Mouse (Mus musculus) C2C12 (cell line): ENCODE measurements at regions not wholly inside any gene's neighbourhood (a gene's known extent, or its start where the extent isn't known, plus 50 kb on each side); places are given as distances from the start of the nearest gene placed in this dataset.

Experiments used
- H3K27me3 ChIP-seq: one replicate; pipeline ENCODE4 v1.6.1; 2011; ENCODE audit not compliant: control insufficient read depth, insufficient read depth, insufficient read length
- H3K36me3 ChIP-seq: one replicate; pipeline ENCODE4 v1.6.1; 2011; ENCODE audit not compliant: control insufficient read depth, insufficient read depth
- H3K4me3 ChIP-seq: one replicate; pipeline ENCODE4 v1.5.1; 2011; ENCODE audit warnings: mild to moderate bottlenecking, control low read depth; ENCODE audit not compliant: poor library complexity, insufficient read depth, severe bottlenecking
- H3K79me2 ChIP-seq: one replicate; pipeline ENCODE4 v1.6.1; 2011; ENCODE audit not compliant: control insufficient read depth, insufficient read depth
- H3K79me3 ChIP-seq: one replicate; pipeline ENCODE4 v1.6.1; 2011; ENCODE audit warnings: low read depth, control low read depth
- H3ac ChIP-seq: one replicate; pipeline ENCODE3; 2011; ENCODE audit warnings: low read depth; ENCODE audit not compliant: control insufficient read depth, insufficient read length
- CEBPB ChIP-seq: IDR thresholded peaks from one replicate; pipeline ENCODE4 v1.6.1; 2011; ENCODE audit warnings: low read depth, mild to moderate bottlenecking, control low read depth, moderate library complexity
- CTCF ChIP-seq: IDR thresholded peaks from one replicate; pipeline ENCODE4 v1.5.1; 2011; ENCODE audit not compliant: control insufficient read depth, insufficient read depth, insufficient read length
- FOSL1 ChIP-seq: IDR thresholded peaks from one replicate; pipeline ENCODE4 v1.8.0; 2011; ENCODE audit warnings: mild to moderate bottlenecking, low read length; ENCODE audit not compliant: poor library complexity, insufficient read depth, severe bottlenecking
- MAX ChIP-seq: IDR thresholded peaks from one replicate; pipeline ENCODE4 v1.6.1; 2011; ENCODE audit warnings: mild to moderate bottlenecking, control low read depth
- MYOD1 ChIP-seq: IDR thresholded peaks from one replicate; pipeline ENCODE4 v1.6.1; 2011; ENCODE audit warnings: low read depth; ENCODE audit not compliant: control insufficient read depth, insufficient read length
- MYOG ChIP-seq: IDR thresholded peaks from one replicate; pipeline ENCODE4 v1.6.1; 2011; ENCODE audit not compliant: control insufficient read depth, insufficient read length; ENCODE audit errors: extremely low read depth
- USF1 ChIP-seq: IDR thresholded peaks from one replicate; pipeline ENCODE4 v1.6.1; 2011; ENCODE audit warnings: low read depth, mild to moderate bottlenecking, control low read depth, moderate library complexity

DNA sequence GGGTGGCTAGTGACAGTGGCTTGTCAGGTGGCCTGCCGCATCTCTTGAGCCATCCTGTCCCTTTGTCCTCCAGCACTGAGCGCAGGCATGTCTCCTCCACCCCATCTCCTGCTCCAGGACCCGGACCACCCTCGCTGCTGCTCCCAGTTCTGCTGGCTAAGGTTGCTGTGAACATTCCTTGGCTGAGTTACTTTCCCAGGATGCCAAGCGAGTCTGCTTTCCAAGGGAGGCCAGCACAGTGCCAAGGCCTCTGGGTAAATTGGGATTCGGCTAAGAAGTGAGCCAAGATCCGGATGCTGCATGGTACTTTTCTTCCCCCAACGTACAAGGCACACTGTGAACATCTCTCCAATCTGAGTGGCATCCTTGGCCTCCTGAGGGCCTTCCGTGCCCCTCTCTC is 144.3 kb downstream of the Kif26a start:
- H3K27me3 ChIP-seq, result peaks cover 75% of the 10 kb centered on the region
- H3ac ChIP-seq, result no peak overlapping the region
- H3K79me2 ChIP-seq, result no peaks in the 10 kb centered on the region
- no peak overlapping the region for H3K4me3 ChIP-seq
- no peaks in the 10 kb centered on the region for H3K79me3 ChIP-seq
- TF ChIP-seq FOSL1, result no peak
- TF ChIP-seq MYOD1, result no peak
- TF ChIP-seq MYOG, result no peak
- TF ChIP-seq CEBPB, result no peak
- no peak for TF ChIP-seq CTCF
- no peak for TF ChIP-seq MAX
- no peak for TF ChIP-seq USF1
- H3K36me3 ChIP-seq, result no peaks in the 10 kb centered on the region

DNA sequence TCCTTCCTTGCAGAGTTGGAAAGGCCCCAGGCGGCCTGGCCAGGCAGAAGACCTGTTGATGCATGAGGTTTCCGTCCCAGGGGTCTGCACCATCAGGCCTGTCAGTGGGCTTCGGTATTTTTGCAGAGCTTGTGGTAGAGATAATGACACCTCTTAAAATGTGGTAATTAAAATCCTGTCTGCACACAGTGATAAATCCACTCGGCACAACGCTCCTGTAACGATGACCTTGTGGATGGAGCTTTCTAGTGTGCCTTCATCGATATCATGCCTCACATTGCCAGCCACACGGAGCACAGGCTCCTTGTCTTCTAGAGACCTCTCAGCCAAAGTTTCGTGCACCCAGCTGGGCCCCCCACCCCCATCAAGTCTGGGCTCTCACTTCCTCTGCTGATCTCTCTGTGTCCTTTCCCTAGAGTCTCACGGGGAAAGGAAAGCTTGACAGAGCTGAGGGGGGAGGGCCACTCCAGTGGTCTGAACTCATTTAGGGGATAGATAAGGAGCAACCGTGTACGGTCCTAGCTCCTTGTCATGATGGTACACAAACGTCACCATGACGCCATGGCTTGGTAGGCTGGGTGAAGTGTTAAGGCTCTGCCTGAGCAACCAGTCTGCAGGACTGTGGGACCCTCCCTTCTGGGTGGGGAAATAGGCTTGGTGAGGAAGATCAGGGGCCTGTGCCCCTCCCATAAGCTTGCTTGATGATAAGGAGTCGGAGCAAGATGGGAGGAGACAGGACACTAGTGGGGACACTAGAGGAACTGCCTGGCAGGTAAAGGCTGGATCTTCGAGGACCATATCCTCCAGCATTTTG is 145.9 kb downstream of the Kif26a start:
- Histone ChIP-seq H3K79me2 (no peaks in the 10 kb centered on the region), H3K4me3 (no peak overlapping the region), H3K27me3 (peaks cover 65% of the 10 kb centered on the region), H3ac (no peak overlapping the region), H3K79me3 (no peaks in the 10 kb centered on the region), H3K36me3 (no peaks in the 10 kb centered on the region)
- no peak for TF ChIP-seq CTCF
- TF ChIP-seq MYOD1, result no peak
- TF ChIP-seq CEBPB, result no peak
- TF ChIP-seq USF1, result no peak
- no peak for TF ChIP-seq FOSL1
- no peak for TF ChIP-seq MYOG
- no peak for TF ChIP-seq MAX

DNA sequence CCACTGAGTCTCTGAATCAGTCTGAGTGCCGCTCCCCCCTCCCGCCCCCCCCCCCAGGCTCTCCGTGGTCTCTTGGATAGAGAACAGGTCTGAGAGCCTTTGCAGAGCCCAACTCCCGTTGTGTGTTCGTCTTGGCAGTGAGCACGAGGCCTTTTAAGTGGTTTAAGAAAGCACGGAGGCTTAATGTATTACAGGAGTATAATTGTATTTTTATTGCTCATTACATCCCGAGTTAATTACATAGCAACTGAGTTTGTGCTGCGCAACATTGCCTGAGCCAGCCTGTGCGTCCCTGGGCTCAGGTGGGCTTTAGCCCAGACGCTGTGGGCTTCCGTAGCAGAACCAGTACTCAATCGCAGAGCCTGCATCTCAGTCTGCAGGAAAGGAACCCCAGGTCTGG is 147.1 kb downstream of the Kif26a start:
- Histone ChIP-seq H3K79me2 (no peaks in the 10 kb centered on the region), H3K4me3 (no peak overlapping the region), H3K27me3 (peaks cover 57% of the 10 kb centered on the region), H3K36me3 (no peaks in the 10 kb centered on the region), H3K79me3 (no peaks in the 10 kb centered on the region), H3ac (no peak overlapping the region)
- TF ChIP-seq MYOD1 (no peak), MYOG (no peak), MAX (no peak), FOSL1 (no peak), CTCF (no peak), USF1 (no peak), CEBPB (no peak)

DNA sequence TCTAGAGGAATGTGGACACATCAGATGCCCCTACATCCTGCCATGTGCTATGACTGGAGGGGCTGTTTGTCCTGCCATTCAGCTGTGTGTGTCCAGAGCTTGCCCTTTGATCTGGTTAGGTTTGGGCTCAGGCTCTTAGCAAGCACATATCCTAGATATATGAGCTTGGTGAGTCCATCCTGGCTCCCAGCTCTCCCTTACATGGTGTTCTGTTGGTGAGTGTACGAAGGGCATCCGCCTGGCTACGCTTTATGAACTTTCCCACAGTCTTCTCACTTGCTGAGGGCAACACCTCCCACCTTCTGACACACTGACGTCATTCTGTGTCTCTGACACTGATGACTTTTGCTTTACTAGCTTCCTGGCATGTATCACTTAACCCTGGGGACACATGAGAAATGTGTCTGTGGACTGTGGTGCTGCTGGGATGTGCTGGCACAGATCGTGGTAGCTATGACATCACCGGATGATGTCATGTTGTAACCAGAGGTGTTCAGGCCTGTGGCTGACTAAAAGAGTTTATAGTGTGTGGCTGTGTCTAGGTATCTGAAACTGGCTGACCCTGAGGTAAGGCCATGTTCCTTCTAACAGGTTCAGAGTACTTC is 149.4 kb downstream of the Kif26a start:
- Histone ChIP-seq H3K36me3 (no peaks in the 10 kb centered on the region), H3K27me3 (peaks cover 56% of the 10 kb centered on the region), H3K79me3 (no peaks in the 10 kb centered on the region), H3K4me3 (no peak overlapping the region), H3ac (no peak overlapping the region), H3K79me2 (no peaks in the 10 kb centered on the region)
- TF ChIP-seq USF1 (no peak), MAX (no peak), CEBPB (no peak), MYOD1 (no peak), FOSL1 (no peak), MYOG (no peak), CTCF (no peak)

DNA sequence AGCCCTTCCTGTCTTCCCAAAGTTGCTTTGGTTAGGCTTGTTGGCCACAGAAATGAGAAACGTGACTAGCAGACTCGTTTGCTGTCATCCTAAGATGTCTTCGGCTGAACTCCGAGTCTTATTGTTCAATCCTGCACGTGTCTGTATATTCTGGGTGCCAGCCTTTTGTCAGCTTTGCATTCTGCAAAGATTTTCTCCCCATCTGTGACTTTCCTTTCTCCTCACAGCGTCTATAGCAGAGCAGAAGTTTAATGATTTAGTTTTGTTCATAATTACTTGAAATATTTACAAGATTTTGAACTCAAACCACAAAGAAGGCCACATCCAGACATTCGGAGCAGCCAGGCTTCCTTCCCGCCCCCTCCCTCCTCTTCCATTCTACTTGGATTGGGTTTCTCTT is 152.5 kb downstream of the Kif26a start:
- Histone ChIP-seq H3K79me2 (no peaks in the 10 kb centered on the region), H3K36me3 (no peaks in the 10 kb centered on the region), H3K27me3 (peaks cover 67% of the 10 kb centered on the region), H3ac (no peak overlapping the region), H3K79me3 (no peaks in the 10 kb centered on the region), H3K4me3 (no peak overlapping the region)
- TF ChIP-seq MAX (no peak), MYOD1 (no peak), MYOG (no peak)
